Mouse (Mus musculus) stomach, postnatal 0 days (tissue): ENCODE results near the gene Dot1l. TPM values are rescaled to one million over a fixed set of nuclear protein-coding genes. Genes with fewer than 3 reads are reported as not detected.

Source experiments
- ATAC-seq: fragments of 200-750 bp; cut with Nextera tagmentation; 2 replicates; pipeline ENCODE4 v1.8.0; 2017; ENCODE audit not compliant: low FRiP score, low TSS enrichment
- DNase-seq: peaks from one replicate; pipeline ENCODE4 v3.0.0-alpha.2; 2016; ENCODE audit warnings: low spot score
- H3K27ac ChIP-seq: fragments of 300-500 bp; sonication (generic); replicated peaks from 2 replicates; pipeline ENCODE4 v1.5.1; 2014; ENCODE audit warnings: mild to moderate bottlenecking, control low read depth
- H3K27me3 ChIP-seq: fragments of 300-500 bp; sonication (generic); 2 replicates; pipeline ENCODE4 v1.6.1; 2014; ENCODE audit warnings: low read length; ENCODE audit not compliant: control insufficient read depth, insufficient read depth
- H3K36me3 ChIP-seq: fragments of 300-500 bp; sonication (generic); 2 replicates; pipeline ENCODE4 v1.6.1; 2014; ENCODE audit warnings: low read length, mixed read lengths; ENCODE audit not compliant: control insufficient read depth, insufficient read depth
- H3K4me1 ChIP-seq: fragments of 300-500 bp; sonication (generic); replicated peaks from 2 replicates; pipeline ENCODE4 v1.6.1; 2014; ENCODE audit warnings: antibody characterized with exemption; ENCODE audit not compliant: control insufficient read depth, insufficient read depth
- H3K4me2 ChIP-seq: fragments of 300-500 bp; sonication (generic); replicated peaks from 2 replicates; pipeline ENCODE4 v1.6.1; 2014; ENCODE audit warnings: low read depth, mild to moderate bottlenecking, control low read depth, moderate library complexity
- H3K4me3 ChIP-seq: fragments of 300-500 bp; sonication (generic); 2 replicates; pipeline ENCODE4 v1.5.1; 2014; ENCODE audit warnings: low read depth, low read length, control low read depth
- H3K9ac ChIP-seq: fragments of 300-500 bp; sonication (generic); 2 replicates; pipeline ENCODE4 v1.6.1; 2014; ENCODE audit warnings: mild to moderate bottlenecking, low read length, control low read depth, mixed read lengths
- H3K9me3 ChIP-seq: fragments of 300-500 bp; sonication (generic); 2 replicates; pipeline ENCODE4 v1.6.1; 2016; ENCODE audit warnings: low read length; ENCODE audit not compliant: control insufficient read depth
- CTCF ChIP-seq: IDR thresholded peaks from 2 replicates; pipeline ENCODE4 v1.5.1; 2016; ENCODE audit warnings: antibody characterized with exemption, low read depth, mild to moderate bottlenecking, moderate library complexity
- EP300 ChIP-seq: optimal IDR thresholded peaks from 2 replicates; pipeline ENCODE3; 2016; ENCODE audit warnings: antibody characterized with exemption
- WGBS: fragments of 180-500 bp; shearing (Covaris S2); extraction: QIAGEN DNeasy Blood & Tissue Kit; methylation state at CpG from one replicate; pipeline ENCODE4 v1.1.7; 2014; 5-methylcytosine and 5-hydroxymethylcytosine counted together
- polyA plus RNA-seq: library from polyadenylated mRNA; unstranded; fragments of >200 nt; fragmentation: Nextera tagmentation; extraction: Ambion mirVana; gene quantifications from 2 replicates; pipeline ENCODE4 v1.2.1, GENCODE M21; 2015

Dot1l gene
- polyA plus RNA-seq, 1 experiment from 2014 or later, result 5.4 TPM

DNA sequence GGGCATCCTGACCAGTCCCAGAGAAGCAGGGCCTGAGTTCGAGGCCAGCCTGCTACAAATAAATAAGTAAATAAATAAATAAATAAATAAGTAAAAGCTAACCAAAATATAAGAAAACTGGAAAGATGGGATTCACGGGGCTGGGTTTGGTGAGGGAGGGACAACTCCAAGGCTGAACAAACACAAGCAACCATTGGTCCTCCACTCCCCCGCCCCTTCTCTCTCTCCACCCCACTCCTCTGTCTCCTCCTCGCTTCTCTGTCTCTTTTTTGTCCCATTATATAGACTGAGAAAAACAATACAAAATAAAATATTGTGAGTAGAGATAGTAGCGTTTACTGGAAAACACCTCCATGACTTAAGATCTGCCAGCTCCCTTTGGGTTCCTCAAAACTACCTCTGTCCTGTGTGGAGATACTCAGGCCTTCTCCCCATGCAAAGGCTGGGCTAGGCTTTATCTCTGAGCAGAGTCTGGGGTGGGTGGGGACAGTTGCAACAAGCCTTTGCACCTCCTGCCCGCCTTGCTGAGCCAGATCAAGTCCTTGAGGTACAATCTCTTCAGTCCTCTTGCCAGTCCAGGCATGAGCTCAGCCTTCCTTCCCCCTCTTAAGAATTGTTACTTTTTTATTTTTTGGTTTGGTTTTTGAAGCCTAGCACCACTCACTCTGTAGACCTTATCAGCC lies 63.7 kb downstream of the Dot1l start:
- Histone ChIP-seq H3K27ac (no peak overlapping the region), H3K36me3 (no peaks in the 10 kb centered on the region), H3K4me3 (no peak overlapping the region), H3K4me2 (no peak overlapping the region), H3K9ac (no peak overlapping the region), H3K4me1 (no peaks in the 10 kb centered on the region), H3K9me3 (no peaks in the 10 kb centered on the region), H3K27me3 (no peaks in the 10 kb centered on the region)
- TF ChIP-seq EP300, result no peak
- no peak for TF ChIP-seq CTCF
- DNase-seq (no peak), ATAC-seq (no peak)
- WGBS, result 45% methylated on average over 6 of the region's 6 CpGs

DNA sequence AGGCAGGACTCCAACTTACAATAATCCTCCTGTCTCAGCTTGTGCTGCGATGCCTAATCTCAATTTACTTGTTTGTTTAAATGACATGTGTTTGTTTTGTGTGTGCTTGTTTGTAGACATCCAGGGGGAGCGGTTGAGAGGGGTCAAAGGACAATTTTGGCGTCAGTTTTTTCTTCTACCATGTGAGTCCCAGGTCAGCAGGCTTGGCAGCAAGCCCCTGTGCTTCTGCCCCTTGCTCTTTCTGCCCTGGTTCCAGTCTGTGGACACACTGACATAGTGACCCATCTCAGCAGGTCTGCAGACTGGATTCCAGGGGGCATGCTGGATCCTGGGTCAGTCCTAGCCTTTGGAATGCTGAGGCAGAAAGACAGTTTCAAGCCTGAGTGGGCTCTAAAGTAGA lies 64.4 kb downstream of the Dot1l start:
- Histone ChIP-seq H3K4me3 (no peak overlapping the region), H3K36me3 (no peaks in the 10 kb centered on the region), H3K9me3 (no peaks in the 10 kb centered on the region), H3K4me2 (no peak overlapping the region), H3K4me1 (no peaks in the 10 kb centered on the region), H3K27ac (no peak overlapping the region), H3K27me3 (no peaks in the 10 kb centered on the region), H3K9ac (no peak overlapping the region)
- DNase-seq, result no peak
- WGBS, result 33% methylated on average over 3 of the region's 3 CpGs
- no peak for ATAC-seq
- TF ChIP-seq CTCF, result no peak
- TF ChIP-seq EP300, result no peak

DNA sequence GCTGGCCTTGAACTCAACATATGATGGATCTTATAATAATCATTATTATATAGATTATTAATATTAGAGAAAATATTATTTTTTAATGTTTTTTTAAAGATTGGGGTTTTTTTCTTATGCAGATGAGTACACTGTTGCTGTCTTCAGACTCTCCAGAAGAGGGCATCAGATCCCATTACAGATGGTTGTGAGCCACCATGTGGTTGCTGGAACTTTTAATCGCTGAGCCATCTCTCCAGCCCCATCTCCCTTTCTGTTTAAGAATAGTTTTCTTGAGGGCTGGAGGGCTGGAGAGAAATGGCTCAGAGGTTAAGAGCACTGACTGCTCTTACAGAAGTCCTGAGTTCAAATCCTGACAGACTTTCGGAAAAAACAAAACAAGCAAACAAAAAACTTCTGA lies 67.0 kb downstream of the Dot1l start:
- H3K4me3 ChIP-seq, result no peak overlapping the region
- no peak for ATAC-seq
- no peaks in the 10 kb centered on the region for H3K4me1 ChIP-seq
- H3K9me3 ChIP-seq, result no peaks in the 10 kb centered on the region
- no peak overlapping the region for H3K9ac ChIP-seq
- no peak overlapping the region for H3K4me2 ChIP-seq
- no peaks in the 10 kb centered on the region for H3K27me3 ChIP-seq
- H3K36me3 ChIP-seq, result no peaks in the 10 kb centered on the region
- H3K27ac ChIP-seq, result no peak overlapping the region
- no peak for DNase-seq
- WGBS, result 39% methylated on average over 2 of the region's 2 CpGs
- peak; percentile 71 for TF ChIP-seq CTCF
- TF ChIP-seq EP300, result no peak

DNA sequence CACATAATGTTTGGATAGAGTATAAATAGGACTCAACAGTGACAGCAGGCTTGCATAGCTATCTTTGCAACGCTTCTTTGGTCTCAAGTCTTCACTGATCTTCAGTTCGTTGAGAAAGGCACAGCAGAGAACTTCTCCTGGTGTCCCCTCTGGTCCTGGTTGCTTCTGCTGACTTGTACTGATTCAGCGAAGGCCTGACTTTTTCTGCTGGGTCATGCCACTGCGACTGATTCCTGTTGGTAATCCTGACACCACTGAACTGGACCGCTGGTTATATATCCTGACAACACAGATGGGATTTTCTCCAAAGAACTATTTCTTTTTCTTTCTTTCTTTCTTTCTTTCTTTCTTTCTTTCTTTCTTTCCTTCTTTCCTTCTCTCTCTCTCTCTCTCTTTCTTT lies 67.5 kb downstream of the Dot1l start:
- Histone ChIP-seq H3K27ac (no peak overlapping the region), H3K9ac (no peak overlapping the region), H3K4me1 (no peaks in the 10 kb centered on the region), H3K36me3 (no peaks in the 10 kb centered on the region), H3K27me3 (no peaks in the 10 kb centered on the region), H3K4me3 (no peak overlapping the region), H3K9me3 (no peaks in the 10 kb centered on the region), H3K4me2 (no peak overlapping the region)
- no peak for DNase-seq
- WGBS, result 82% methylated on average over 5 of the region's 5 CpGs
- TF ChIP-seq EP300 (no peak), CTCF (no peak)
- no peak for ATAC-seq

DNA sequence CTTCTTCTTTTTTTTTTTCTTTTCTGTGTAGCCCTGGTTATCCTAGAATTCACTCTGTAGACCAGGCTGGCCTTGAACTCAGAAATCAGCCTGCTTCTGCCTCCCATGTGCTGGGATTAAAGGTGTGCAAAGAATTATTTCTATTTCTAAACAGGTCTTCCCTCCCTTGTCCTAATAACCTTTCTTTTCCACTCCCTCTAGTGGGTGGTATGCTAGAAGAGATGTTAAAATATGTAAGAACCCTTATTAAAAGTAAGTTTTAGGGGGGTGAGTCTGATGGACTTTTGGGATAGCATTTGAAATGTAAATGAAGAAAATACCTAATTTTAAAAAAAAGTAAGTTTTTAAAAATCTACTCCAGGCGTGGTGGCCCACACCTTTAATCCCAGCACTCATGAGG lies 68.3 kb downstream of the Dot1l start:
- Histone ChIP-seq H3K27me3 (no peaks in the 10 kb centered on the region), H3K36me3 (no peaks in the 10 kb centered on the region), H3K4me3 (no peak overlapping the region), H3K9ac (no peak overlapping the region), H3K4me1 (peaks cover 3% of the 10 kb centered on the region; the same call in 1 of the 2 replicates), H3K27ac (no peak overlapping the region), H3K4me2 (no peak overlapping the region), H3K9me3 (no peaks in the 10 kb centered on the region)
- ATAC-seq (no peak), DNase-seq (no peak)
- WGBS, result 90% methylated on average over 1 of the region's 1 CpGs
- TF ChIP-seq CTCF (peak; percentile 34), EP300 (no peak)

- WGBS, result 53% methylated on average over 8 of the region's 8 CpGs
- peak overlapping the region; percentile 13; the same call in 1 of the 2 replicates for H3K27ac ChIP-seq
These were observed 69.0 kb downstream of the Dot1l start for GRCm38 (mm10) chr10:80823847-80824643.

More at GRCm38 (mm10) chr10:80823847-80824643, 69.0 kb downstream of the Dot1l start:
- DNase-seq, result no peak
- Histone ChIP-seq H3K36me3 (no peaks in the 10 kb centered on the region), H3K4me3 (no peak overlapping the region), H3K9me3 (no peaks in the 10 kb centered on the region), H3K4me2 (no peak overlapping the region), H3K9ac (no peak overlapping the region), H3K27me3 (no peaks in the 10 kb centered on the region), H3K4me1 (peaks cover 3% of the 10 kb centered on the region; the same call in 1 of the 2 replicates)
- no peak for ATAC-seq
- TF ChIP-seq EP300 (no peak), CTCF (no peak)
